Mouse (Mus musculus) stomach, postnatal 0 days (tissue): ENCODE results near the gene Grcc10.

Experiments
- CTCF ChIP-seq: IDR thresholded peaks from 2 replicates; pipeline ENCODE4 v1.5.1; 2016; ENCODE audit warnings: antibody characterized with exemption, low read depth, mild to moderate bottlenecking, moderate library complexity
- EP300 ChIP-seq: optimal IDR thresholded peaks from 2 replicates; pipeline ENCODE3; 2016; ENCODE audit warnings: antibody characterized with exemption

DNA sequence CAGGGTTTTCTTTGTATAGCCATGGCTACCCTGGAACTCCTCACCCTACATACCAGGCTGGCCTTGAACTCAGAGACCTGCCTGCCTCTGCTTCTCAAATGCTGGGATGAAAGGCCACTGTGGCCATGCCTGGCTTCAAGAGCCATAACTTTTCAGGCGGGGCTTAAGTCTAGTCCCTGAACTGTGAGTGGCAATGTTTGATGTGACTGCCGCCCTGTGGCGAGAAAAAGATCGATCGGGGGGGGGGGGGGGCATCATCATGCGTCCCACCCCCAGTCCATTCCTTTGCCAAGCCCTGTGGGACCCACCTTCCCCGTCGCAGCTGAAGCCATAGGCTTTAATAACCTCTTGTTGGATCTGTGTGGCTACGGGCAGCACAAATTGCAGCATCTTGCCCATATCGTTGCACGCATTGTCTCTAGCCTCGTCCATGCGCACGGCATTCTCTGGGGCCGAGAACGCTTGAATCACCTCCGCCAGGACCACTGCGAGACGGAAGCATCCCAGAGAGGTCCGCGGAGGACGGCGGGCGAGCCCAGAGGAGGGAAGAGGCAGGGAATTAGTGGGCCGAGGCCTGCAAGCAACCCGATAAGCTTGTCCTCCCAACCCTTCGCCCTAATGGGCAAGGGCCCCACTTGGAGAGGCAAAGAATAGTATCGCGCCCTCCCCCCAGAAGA, 825 bp downstream of the Grcc10 start:
- peak; percentile 77 for TF ChIP-seq CTCF
- no peak for TF ChIP-seq EP300
